Mouse (Mus musculus) kidney, adult 2 months (tissue): ENCODE data around the gene Chid1.

Experiments
- CTCF ChIP-seq: fragments of 200-500 bp; conservative IDR thresholded peaks from 2 replicates; pipeline ENCODE4 v1.5.1; 2011; ENCODE audit warnings: low read depth, mild to moderate bottlenecking, control low read depth, low read length, moderate library complexity, mixed read lengths; ENCODE audit not compliant: insufficient read depth, insufficient read length
- POLR2A ChIP-seq: fragments of 200-500 bp; IDR thresholded peaks from one replicate; pipeline ENCODE4 v1.6.1; 2011; ENCODE audit warnings: low read depth, low read length, control low read depth

GRCm38 (mm10) chr7:141524271-141524670, 15.4 kb downstream of the Chid1 start:
- TF ChIP-seq CTCF: no peak
- TF ChIP-seq POLR2A: no peak
